Mouse (Mus musculus): ENCODE measurements around the gene Fabp6.

GRCm38 (mm10) chr11:43633658-43634401, 32.5 kb upstream of the Fabp6 start:
- TF ChIP-seq POLR2A (IDR thresholded peaks at IDR 0.05; ENCODE audit: borderline replicate concordance, control insufficient read depth, low read depth, low read length) (no peak), CTCF (IDR thresholded peaks at IDR 0.05; ENCODE audit: control insufficient read depth, insufficient read depth, low read length) (no peak)
